Mouse (Mus musculus): Measurements from ENCODE around the gene Cpsf6.
"Not testable (repeated sequence)": the region's sequence is repeated elsewhere in the genome, so short reads cannot be mapped to it uniquely, and the experiment has no call there.

The Cpsf6 gene

DNA sequence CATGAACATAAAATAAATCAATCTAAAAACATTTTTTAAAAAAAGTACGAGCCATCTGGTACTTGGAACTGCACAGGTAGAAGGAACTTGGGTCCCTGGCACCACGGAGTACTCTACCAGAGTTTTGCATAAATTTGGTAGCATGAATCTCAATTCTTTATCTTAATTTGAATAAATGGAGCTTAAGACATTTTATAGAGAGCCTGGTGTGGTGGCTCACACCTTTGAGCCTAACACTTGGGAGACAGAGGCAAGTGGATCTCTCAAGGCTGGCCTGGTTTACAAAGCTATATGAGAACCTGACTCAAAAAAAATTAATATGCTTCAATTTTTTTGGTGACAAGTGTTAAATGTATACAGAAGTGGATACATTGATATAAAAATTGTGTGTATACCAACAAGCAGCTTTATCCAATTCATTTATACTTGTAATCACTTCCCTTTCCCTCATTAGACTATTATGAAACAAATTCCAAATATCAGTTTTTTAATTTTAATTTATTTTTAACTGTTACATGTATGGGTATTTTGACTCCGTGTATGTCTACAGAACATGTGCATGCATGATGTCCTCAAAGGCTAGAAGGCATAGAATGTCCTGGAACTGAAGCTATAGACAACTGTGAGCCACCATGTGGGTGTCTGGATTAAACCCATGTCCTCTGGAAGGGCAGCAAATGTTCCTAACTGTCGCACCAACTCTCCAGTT lies 20.6 kb upstream of the Cpsf6 start:
- DNase-seq (ENCODE audit: low read depth, low spot score): no peak

DNA sequence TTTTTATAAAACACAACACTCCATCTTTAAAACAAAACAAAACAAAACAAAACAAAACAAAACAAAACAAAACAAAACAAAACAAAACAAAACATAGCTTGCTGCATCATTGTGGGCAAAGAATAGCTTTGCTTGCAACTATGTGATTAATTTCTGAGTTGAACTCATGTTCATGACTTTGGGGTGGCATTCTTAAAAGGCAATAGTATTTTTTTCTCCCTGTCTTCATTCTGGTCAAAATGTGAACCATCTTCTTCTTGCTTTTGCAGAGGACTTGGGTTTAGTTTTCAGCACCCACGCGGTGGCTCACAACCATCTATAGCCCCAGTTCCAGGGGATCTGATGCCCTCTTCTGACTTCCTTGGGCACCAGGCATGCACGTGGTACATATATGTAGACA lies 20.0 kb upstream of the Cpsf6 start:
- no peak for DNase-seq (ENCODE audit: low read depth, low spot score)

DNA sequence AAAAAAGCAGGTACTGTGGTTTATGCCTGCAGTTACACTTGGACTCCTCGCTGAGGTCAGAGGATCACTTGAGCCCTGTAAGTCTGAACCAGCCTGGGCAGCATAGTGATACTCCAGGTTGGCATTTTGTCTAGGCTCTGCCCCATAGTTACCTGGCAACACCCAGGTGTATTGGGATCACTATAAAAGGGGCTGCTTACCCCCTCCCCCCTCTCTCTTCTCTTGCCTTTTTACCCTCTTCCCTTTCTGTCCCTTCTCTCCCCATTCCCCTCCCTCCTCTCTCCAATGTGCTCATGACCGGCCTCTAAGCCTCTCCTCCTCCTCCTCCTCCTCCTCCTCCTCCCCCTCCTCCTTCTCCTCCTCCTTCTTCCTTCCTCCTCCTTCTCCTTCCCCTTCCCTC lies 19.4 kb upstream of the Cpsf6 start:
- DNase-seq (ENCODE audit: low read depth, low spot score): no peak

DNA sequence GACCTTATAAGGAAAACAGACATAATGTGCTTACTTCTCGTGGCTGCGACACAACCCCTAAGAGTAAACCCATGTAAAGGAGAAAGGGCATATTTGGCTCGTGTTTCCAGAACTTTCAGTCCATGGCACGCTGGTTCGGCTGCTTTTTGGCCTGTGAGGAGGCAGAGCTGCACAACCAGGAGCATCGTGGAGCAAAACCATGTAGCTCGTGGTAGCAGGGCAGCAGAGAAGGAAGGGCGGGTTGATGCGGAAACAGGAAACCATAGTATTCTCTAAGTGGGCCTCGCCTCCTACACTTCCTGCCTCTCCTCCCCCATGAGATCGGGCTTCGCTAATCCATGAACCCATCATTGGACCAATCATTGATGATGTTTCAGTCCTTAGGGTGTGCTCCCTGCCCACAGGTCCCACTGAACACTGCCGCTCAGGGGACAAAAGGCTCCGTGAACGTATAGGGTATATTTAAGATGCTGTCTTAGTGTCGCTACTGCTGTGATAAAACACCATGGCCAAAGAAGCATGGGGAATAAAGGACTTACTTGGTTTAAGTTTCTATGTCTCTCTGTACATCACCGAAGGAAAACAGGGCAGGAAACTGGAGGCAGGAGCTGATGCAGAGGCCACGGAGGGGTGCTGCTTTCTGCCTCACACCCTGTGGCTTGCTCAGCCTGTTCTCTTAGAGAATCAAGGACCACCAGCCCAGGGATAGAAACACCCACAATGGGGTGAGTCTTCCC lies 18.4 kb upstream of the Cpsf6 start:
- peak; percentile 39 for DNase-seq (ENCODE audit: low read depth, low spot score)

DNA sequence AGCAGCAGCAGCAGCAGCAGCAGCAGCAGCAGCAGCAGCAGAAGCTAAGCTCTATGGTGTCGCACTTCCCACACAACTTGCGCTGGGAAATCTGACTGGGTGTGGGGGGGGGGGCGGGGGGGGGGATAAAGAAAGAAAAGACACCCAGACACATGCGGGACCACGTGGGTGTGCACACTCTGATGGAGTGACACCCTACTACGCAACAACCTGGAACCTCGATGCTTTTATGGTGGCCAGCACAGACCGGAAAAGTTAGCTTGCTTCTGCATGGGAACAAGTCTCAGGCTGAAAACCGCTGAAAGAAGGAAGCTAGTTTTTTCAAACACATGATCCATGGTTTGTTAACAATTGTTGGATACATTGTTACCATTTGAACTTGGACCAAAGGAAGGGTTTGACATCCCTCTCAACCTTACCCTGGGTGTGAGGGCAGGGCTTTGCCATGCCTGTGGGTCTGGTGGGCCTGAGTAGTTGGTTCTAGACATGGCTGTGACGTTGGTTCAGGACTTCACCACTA lies 17.4 kb upstream of the Cpsf6 start:
- no peak for DNase-seq (ENCODE audit: low read depth, low spot score)

DNA sequence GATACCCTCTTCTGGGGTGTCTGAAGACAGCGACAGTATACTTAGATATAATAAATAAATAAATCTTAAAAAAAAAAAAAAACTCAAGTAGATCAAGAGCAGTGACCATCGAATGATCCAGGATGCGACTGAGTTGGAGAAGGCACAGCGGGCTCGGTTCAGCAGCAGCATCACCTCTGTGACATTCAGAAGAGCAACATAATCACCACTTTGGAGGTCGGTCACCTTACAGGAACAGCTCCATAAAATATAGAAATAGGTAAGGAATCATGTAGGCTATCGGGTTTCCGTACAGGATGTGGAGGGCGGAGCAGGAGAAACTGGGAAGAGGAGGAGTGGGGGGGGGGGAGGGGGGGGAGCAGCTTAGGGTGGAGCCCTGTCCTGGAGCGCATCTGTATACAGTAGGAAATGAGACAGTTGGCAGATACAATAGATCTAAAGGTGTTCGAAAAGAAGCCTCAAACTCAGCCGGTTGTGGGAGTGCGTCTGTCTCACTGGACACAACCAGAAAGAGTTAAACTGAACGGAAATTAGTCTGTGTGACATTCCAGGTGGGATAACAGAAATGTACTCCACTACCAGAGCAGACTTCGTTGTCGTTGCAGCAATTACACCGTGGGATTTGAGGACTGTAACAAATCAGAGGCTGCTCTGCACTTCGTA lies 16.7 kb upstream of the Cpsf6 start:
- peak; percentile 75 for DNase-seq (ENCODE audit: low read depth, low spot score)

DNA sequence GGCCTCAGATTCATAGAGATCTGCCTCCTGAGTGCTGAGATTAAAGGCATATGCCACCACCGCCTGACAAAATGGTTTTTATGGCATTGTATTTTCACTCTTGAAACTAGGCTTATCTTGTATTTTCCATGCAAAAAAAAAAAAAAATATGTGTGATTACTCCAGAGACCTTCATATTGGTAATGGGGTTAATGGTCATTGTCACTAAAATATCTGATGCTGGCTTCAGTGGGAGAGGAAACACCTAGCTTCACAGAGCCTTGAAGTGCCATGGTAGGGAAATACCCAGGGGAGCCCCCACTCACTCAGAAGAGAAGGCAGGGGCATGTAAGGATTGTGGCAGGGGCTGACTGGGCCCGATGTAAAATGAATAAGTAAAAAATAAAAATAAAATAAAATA lies 16.0 kb upstream of the Cpsf6 start:
- DNase-seq (ENCODE audit: low read depth, low spot score): no peak

DNA sequence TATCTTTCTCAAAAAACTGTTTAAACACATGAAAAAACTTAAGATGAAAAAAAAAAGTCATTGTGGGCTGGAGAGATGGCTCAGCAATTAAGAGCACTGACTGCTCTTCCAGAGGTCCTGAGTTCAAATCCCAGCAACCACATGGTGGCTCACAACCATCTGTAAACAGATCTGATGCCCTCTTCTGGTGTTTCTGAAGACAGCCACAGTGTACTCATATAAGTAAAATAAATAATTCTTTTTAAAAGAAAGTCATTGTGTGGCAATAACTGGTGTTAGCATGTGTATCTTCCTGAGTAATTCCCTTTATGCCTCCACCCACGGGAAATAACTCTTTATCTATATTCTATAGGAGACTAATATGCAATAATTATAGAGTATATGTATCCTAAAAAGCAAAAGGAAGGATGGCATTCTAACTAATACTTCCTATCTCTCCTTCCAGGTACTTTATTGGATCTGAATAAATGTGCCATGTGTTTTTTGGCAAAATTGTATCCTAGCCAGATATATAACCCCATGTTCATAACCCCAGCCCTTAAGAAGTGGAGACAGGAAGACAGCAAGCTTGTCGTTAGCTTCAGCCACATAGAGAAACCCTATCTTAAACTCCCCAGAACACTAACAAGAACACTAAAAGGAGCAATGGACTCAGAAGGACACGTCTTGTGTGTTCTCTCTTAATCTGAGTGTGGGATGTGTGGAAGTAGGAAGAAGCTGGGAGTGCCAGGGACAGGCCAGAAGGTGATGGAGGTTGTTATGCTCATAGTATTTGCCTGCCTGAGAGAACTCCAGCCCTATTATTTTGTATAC lies 15.1 kb upstream of the Cpsf6 start:
- no peak for DNase-seq (ENCODE audit: low read depth, low spot score)

DNA sequence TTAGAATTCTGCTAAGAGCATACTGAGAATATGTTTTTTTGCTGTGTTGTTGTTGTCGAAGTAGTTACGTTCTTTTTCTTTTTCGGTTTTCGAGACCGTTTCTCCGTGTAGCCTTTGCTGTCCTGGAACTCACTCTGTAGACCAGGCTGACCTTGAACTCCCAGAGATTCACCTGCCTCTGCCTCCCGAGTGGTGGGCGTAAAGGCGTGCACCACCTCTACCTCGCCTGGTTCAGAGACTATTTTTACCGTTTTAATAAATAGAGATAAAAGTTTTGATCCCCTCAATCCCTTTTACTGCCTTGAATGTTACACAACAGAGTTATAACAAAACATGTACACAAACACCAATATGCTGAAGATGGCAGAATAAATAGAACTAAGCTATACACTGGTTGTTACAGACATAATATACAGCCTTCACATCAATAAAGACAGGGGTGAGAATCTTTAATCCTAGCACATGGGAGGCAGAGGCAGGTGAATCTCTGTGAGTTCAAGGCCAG lies 14.1 kb upstream of the Cpsf6 start:
- DNase-seq (ENCODE audit: low read depth, low spot score): no peak

DNA sequence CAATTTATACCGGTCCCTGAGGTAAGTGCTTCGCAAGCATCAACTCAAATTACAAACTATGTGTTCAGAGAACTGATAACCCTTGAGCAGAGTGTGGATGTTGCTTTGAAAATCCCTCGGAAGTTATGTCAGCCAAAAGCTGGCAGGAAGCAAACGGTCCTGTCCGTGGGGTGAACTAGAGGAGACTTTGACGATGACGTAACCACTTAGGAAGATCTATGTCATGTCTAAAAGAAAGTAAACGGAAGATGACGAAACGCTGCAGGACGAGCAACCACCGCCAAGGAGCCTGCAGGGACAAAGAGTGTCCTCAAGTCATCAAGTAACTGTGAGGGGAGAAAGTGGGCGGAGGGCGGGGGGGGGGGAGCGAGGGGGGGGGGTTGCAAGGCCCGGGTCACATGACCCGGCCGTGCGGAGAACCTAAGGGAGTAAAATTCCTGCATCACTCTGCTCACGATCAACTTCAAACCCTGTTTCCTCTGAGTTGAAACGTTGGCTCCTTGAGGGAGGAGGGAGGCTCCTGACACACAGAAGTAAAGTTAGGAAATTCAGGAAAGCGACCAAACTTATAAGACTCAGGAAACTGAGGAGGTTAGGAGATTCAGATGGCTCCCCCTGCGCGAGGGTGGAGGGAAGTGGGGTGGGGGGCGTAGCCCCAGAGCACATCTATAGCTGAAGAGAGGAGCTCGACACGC lies 13.5 kb upstream of the Cpsf6 start:
- DNase-seq (ENCODE audit: low read depth, low spot score): peak; percentile 54

DNA sequence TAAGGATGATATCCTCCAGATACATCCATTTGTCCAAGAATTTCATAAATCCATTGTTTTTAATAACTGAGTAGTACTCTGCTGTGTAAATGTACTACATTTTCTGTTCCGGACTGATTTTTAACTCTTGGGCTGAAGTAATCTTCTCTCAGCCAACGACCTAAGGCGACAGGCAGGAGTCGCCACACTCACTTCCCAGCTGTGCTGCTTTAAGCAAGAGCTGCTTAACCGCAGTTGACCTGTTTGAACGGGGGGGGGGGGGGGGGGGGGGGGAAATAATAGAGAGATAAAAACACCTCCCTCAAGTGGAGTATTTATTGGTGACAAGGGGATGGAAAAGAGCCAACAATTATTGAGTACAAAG lies 13.0 kb upstream of the Cpsf6 start:
- no peak for DNase-seq (ENCODE audit: low read depth, low spot score)

DNA sequence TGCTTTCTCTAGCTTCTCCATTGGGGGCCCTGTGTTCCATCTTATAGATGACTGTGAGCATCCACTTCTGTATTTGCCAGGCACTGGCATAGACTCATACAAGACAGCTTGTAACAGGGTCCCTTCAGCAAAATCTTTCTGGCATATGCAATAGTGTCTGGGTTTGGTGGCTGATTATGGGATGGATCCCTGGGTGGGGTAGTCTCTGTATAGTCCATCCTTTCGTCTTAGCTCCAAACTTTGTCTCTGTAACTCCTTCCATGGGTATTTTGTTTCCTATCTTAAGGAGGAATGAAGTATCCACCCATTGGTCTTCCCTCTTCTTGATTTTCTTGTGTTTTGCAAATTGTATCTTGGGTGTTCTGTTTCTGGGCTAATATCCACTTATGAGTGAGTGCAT lies 12.6 kb upstream of the Cpsf6 start:
- not testable (repeated sequence) for DNase-seq (ENCODE audit: low read depth, low spot score)

DNA sequence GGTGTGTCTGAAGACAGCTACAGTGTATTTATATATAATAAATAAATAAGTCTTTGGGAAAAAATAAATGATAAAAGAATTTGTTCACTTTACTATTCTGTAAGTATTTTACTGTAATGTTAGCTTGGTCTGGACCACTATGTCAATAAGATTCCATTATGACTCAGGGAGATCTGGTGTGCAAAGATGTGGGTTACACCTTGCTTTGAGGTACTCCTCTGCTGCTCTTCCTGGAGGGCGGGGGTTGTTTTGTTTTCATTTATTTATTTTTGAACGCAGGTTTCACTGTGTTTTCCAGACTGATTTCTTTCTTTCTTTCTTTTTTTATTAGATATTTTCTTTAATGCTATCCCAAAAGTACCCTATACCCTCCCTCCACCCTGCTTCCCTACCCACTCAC lies 12.0 kb upstream of the Cpsf6 start:
- DNase-seq (ENCODE audit: low read depth, low spot score): no peak

DNA sequence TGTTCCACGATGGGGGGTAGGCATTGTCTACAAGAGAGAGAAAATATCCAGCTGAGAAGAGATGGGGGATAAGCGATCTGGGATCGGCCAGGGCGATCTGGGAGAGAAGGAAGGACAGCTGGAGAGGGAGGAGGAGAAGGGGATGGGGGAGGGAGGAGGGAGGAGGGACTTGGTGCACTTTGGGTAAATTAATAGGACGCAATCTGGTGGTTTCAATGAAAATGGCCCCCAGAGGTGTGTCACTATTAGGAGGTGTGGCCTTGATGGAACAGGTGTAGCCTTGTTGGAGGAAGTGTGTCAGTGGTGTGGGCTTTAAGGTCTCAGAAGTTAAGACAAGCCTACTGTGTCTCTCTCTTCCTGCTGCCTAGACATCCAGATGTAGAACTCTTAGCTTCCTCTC lies 11.2 kb upstream of the Cpsf6 start:
- peak; percentile 52 for DNase-seq (ENCODE audit: low read depth, low spot score)

DNA sequence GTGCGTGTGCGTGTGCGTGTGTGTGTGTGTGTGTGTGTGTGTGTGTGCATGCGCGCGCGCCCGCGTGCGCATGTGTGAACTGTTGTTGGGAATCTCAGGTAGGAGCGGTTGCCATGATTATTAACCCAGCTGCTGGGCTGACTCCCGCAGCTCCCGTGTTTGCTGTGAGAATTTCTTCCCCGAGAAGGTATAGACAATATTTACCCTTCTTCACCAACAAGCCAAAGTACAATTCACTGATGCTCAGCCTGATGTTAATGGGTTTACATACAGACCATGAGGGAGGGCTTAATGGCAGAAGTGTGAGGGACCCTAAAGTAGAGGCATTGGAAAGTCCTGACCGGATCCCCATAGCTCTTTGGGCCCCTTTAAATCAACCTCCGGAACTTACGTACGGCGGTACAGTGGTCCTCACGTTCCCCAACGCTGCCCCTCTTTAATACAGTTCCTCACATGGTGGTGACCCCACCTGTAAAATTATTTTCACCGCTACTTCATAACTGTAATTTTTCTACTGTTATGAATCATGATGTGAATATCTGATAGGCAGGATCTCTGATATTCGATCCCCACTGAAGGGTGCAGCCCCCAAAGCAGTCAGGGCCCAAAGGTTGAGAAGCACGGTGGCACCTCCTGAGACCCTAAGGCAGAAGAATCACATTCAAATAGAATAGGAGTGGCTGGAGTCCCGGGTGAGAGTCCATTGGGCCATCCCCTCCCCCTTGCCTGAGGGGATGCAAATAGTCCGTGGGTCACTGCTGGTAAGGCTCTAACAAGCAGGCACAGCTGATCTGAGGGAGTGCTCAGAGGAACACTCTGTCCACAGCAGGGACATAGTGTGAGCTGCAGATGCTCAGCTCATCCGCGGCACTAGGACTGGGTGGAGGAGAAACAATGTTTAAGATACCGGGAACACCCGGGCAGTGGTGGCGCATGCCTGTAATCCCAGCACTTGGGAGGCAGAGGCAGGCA lies 10.4 kb upstream of the Cpsf6 start:
- peak; percentile 73 for DNase-seq (ENCODE audit: low read depth, low spot score)

DNA sequence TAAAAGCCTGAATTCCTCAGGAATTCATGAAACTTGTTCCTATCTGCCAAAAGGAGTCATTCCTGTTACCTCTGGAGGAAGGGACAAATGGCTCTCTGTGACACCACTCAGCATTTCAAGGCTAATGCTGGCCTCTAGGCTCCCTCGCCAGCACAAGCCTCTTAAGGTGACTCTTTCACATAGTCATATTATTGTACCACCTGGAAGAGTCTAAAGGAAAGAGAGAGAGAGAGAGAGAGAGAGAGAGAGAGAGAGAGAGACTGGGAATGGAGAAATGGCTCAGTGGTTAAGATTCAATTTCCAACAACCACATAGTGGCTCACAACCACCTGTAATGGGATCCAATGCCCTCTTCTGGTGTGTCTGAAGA lies 9.5 kb upstream of the Cpsf6 start:
- DNase-seq (ENCODE audit: low read depth, low spot score): no peak

DNA sequence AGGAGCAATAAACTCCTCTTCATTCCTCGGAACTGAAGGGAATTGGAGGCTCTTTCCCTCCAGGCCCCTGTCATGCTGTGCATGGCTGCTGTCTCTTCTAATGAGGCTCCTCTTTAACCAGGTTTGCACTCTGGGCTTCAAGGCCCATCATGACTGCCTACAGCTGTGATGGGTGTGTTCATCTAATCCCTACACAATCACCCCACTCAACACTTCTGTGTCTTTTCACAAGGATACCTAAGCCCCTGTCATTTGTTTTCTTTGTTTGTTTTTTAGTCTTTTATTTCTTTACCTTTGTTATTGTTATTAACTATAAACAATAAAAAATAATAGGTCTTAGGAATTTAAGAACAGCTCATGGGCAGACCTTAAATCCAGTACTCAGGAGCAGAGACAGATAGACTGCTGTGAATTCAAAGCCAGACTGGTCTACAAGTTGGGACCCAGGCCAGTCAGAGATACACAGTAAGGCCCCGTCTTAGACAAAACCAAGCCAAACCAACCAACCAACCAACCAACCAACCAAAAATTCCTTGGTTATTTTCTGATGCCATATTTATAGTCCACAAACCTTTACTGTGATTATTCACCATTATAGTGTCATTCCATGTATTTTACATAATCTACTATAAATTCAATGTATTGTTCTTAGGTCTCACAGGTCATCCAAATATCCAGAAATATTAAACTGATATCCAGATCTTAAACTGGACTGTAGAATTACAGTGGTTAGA lies 9.0 kb upstream of the Cpsf6 start:
- DNase-seq (ENCODE audit: low read depth, low spot score): no peak

DNA sequence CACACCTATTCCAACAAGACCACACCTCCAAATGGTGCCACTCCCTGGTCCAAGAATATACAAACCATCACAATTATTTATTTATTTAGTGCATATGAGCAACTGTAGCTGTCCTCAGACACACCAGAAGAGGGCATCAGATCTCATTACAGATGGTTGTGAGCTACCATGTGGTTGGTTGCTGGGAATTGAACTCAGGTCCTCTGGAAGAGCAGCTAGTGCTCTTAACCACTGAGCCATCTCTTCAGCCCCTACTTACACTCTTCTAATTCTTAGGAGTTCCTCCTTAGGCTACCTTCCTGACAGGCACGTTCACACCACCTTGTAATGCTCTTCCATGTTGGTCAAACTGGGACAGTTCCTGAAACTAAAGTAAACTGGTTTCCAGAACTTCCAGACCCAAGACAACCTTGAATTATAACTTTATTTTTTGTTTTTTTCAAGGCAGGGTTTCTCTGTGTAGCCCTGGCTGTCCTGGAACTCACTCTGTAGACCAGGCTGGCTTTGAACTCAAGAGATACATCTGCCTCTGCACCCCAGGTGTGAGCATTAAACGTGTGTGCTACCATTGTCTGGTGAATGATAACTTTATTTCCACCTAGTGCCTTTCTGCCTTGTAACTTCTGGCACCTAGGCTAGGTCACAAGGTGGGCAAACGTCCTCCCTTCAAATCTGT lies 8.3 kb upstream of the Cpsf6 start:
- DNase-seq (ENCODE audit: low read depth, low spot score): not testable (repeated sequence)

DNA sequence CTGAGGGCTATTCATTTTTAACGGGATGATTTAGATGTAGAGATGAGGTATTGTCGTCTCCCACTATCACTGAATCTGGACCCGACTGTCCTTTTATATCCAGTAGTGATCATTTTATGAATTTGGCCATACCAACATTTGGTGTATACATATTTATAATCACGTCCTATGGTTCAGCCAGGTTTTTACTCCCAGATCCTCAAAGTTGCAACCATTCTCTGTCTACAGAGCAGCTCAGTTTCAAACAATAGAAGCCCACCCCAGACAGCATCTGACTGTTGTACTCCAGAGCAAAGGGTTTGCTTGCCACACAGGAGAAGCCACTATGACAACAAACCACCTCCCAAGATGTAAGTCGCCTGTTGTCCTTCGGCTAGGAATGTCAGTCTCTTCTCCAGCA lies 7.2 kb upstream of the Cpsf6 start:
- DNase-seq (ENCODE audit: low read depth, low spot score): no peak

Data from R1 (cell line).